Mouse (Mus musculus) ovary, adult 18-20 months (tissue): ENCODE measurements at regions not wholly inside any gene's neighbourhood (a gene's known extent, or its start where the extent isn't known, plus 50 kb on each side); places are given as distances from the start of the nearest gene placed in this dataset.

Experiments
- DNase-seq: peaks from one replicate; pipeline ENCODE4 v3.0.0; 2022; ENCODE audit warnings: low spot score, mixed read lengths

DNA sequence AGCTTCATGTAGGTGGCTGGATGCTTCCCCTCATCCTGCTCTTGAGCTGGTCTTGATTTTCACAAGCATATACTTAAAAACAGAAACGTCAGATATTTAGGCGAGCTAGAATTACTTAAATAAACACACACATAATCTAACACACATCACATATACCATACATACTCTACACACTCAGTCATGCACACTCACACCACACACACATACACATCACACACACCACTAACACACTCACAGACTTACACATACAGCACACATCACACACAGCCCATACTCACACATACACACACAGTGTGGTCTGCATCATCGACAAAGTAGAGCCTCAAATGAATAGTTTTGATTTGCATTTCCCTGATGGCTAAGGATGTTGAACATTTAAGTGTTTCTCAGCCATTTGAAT, 116.9 kb downstream of the Spry2 start:
- DNase-seq: no peak

- DNase-seq: peak; percentile 12
Measured at GRCm38 (mm10) chr14:105779349-105779748, 117.3 kb downstream of the Spry2 start.

DNA sequence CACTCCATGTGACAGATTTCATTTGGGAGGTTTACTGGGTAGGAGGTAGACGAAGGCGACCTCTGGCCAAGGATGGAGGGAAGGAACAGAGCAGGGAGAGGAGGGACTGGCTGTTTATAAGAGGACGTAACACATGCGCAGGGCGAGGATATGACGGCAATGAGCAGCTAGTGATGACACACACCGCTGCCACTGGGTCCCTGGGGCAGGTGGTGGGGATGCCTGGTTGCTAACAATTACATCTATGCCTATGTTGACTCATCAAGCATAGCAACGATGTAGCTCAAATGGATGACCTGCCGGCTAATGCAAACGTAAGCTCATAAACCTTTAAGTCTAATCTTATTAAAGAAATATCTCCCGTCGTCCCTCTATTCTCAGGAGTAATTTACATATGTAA, 122.9 kb downstream of the Spry2 start:
- no peak for DNase-seq

DNA sequence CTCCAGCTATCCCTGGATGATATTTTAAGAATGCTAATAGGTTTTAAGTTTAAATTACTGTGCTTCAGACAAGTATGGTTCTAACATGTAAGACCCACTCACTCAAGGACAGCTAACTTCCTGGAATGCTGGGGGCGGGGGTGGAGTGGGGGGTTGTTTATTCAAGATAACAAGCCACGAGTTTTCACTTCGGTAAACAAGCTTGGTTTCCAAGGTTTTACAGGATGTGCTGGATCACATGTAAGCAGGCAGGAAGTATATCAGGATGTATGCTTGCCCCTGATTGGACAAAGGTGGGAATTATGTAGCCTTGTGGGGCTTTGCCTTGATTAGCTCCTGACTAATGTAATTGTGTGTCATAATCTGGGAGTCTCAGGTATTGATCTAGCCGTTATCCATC, 129.5 kb downstream of the Spry2 start:
- no peak for DNase-seq

DNA sequence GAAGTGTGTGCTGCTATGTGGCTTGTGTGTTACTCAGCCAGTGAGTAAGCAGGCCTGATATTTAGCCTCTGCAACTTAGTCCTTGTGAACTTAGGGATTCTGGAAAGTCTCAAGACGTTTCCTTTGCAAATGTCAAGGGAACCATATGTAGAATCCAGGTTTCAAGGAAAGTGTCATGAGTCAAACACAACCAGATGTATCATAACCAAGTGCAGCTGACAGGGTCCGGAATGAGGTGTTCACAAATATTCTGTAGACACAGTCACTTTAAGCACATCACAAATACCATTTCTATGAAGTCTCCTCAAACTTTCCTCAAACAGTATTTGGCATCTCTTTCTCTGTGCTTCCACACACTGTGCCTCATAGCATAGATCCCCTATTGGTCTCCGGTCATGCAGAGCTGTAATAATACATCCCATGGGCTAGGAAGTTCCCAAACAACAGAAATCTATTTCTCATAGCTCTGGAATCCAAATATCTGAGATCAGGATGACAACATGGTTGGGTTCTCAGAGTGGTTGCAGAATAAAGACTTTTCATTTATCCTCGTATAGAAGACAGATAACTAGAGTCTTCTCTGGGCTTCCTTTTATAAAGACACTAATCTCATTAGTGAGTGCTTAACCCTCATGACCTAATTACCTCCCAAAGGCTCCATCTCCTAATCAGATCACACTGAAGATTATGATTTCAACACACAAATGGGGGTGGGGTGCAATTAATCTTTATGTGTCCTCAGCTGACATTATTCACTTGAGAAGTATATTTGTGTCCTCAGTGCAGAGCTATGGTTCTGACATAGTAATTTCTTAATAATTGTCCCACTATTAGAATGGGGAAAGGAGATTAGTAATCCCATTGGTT, 143.9 kb downstream of the Spry2 start:
- DNase-seq: no peak

- no peak for DNase-seq
Measured at GRCm38 (mm10) chr14:105751762-105752161, 144.9 kb downstream of the Spry2 start.

DNA sequence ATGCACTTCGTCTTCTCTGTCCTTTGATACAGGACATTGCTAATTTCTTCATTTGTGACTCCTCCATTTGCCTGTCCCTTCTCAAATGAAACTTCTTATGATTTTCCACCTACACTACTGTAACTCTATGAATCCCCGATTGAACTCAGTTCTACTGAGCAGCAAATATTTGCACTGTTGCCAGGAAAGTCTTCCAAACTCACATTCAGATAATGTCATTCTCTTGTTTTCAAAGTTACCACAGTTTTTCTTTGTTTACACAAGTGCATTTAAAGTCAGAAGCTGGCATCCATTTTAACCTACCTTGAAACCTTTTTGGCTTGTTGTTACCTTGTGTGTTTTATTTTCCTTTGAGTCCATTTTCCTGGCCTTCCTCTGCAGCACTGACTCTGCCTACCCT, 152.0 kb downstream of the Spry2 start:
- DNase-seq: no peak

- DNase-seq: no peak
Measured at GRCm38 (mm10) chr14:105744125-105744524, 152.5 kb downstream of the Spry2 start.

DNA sequence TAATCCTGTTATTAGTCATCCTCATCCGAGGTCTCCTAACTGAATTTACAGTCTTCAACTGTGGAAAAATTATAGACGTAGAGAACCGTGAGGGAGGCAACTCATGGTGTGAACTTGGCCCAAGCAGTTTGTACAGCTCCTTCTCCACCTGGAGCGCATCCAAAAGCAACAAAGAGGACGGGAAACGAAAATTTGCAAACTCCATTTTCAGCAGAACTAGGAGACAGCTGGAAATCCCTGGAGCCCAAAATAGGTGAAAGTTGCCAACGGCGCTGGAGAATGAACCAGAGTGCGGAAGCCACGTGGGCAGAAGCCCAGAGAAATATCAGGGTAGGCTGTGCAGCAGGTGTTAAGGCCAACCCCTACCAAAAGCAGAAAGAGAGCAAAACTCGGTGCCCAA, 155.7 kb downstream of the Spry2 start:
- peak; percentile 53 for DNase-seq

GRCm38 (mm10) chr14:105738568-105738967, 158.1 kb downstream of the Spry2 start:
- DNase-seq: no peak

DNA sequence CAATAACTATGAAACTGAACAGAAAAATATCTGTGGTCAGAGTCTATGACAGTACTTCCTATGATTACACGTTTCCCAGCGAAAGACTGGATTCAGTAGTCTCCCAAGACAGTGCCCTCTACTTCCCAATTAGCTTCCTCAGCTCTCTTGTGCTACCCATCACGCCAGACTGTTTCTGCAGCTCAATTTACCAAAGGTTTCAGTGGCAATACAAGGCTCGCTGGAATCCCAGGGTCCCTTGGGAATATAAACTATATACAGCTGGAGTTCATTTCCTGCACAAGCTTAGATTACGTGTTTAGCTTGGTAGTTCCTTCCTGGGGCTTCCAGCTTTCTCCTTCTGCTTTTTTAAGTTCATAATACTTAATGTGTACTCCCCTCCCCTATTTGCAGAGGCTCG, 160.3 kb downstream of the Spry2 start:
- no peak for DNase-seq

DNA sequence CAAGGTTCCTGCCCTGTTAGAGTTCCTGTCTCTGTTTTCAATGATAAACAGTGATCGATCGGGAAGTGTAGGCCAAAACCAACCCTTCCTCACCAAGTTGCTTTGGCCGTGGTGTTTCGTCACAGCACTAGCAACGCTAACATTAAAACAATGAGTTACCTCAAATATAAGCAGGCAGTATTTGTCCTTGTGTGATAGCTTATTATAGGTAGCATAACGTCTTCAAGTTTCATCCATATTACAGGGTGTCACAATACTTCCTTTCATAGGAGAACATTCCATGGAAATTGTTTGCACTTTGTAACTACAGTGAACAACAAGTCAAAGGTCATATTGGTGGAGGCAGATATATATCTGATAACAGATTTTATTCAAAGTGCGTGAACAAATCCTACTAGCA, 162.3 kb downstream of the Spry2 start:
- no peak for DNase-seq

- no peak for DNase-seq
Measured at GRCm38 (mm10) chr14:105733013-105733728, 163.4 kb downstream of the Spry2 start.

DNA sequence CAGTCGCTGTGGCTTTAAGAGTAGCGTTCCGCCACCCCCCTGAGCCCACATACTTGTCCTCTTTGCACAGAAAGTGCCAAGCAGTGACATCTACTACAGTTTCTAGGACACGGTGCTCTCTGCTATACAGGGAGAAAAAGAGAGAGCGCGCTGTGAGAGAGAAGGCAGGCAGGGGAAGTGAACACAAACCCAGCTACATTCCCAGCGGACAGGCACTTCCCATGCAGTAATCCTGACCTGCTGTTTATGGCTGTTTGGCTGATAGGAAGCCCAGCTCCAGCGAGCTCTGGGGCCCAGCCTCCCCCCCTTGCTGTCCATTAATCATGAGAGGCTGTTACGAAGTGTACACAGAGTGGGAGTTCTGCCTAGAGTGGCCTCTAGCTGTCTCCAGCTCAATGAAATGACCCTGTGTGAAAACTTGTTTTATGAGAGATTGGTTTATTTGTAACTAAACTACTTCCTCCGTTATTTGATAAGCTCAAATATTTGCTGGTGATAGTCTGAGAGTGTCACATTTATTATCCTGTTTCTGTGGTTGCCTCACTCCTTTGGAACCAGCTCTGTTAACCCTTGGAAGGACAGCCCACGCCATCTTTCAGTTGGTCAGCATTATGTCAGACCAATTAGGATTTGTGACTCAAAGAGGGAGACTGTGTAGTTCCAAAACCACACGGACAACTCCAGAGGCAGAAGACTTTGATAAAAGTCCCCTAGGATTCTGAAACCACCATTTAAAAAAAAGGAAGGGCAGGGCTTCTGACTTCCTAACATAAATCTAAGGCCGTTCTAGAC, 164.2 kb downstream of the Spry2 start:
- DNase-seq: peak; percentile 74

GRCm38 (mm10) chr14:105730786-105731185, 165.8 kb downstream of the Spry2 start:
- DNase-seq: peak; percentile 8

DNA sequence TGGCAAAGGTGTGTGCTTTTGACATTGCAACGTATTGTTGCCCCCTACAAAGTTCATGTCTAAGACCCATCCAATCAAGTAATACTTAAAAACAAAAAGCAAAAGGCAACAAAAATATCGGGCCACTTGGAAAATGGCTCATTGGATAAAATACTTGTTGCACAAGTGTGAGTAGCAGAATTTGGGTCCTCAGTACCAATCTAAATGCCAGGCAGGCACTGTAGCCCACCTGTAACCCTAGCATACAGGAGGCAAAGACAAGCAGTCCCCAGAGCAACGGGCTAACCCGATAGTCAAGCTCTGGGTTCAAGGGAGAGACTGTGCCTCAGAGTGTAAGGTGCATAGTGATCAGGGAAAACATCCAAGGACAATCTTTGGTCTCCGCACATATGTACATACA, 167.8 kb downstream of the Spry2 start:
- DNase-seq: no peak

DNA sequence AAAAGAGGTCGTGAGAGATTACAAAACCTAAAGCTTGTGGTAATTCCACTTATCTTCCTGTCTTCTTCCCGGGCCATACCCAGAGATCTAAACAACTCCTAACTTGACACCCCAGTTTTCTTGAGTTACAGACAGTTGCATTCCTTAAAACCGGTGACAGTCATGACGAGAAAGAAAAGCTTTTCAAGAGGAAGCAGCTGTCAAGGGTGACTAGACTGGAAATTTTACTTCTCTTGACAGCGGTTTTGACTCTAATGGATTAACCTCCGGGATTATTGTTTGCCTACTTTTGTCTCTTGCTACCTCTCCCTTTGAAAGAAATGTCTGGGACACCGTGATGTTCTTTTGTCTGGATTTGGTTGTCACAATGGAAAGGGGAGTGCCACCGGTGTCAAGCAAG, 170.9 kb downstream of the Spry2 start:
- no peak for DNase-seq

DNA sequence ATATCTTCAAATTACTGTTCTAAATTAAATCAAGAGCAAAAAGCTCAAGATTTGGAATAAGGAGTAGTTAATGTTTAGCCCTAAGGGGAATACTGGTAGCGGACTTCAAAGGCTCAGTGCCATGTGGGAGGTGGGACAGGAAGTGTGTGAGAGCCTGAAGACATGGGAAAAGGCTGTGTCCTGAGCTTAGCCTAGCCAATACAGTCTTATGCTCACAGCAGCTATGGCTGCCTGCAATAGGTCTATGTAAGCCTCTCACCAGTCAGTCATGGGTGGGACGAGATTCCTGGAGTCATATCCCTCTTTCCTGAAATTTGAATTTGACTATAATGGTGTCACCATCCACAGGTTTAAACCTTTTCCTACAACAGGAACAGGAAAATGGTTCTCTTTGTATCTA, 173.7 kb downstream of the Spry2 start:
- DNase-seq: no peak

GRCm38 (mm10) chr14:105721576-105721975, 175.0 kb downstream of the Spry2 start:
- no peak for DNase-seq

GRCm38 (mm10) chr14:105720816-105721510, 175.7 kb downstream of the Spry2 start:
- DNase-seq: no peak

DNA sequence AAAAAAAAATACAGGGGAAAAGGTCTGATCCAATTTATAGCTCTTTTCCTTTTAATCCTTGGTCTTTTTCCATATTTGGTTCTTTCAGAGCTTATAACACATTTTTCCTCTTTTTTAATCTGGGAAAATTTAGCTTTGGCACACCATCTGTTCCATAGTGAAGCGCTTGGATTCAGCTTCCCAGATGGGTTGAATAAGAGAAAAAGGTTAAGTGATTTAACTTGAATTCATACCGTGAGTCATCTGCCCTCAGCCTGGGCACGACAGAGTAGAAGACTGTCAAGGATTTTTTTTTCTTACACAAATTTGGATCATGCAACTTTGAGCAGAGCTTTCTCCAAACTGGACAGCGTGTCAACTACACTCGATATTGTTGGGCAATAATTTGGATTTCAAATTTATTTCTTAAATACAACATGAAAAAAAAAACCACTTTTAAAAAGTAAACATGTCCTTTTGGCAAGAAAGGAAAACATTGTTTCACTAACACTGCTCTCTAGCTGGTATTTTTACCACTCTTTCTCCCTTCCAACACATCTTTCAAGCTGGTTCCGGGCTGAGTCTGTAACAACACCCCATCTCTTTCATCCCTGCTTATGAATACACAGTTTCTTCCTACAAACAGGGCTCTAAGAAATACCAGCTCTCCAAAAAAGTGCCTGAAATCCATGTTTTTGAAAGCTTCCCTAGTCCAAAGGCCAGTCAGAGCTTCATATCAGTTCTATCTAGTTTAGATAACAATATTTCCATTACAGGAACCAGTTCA, 177.8 kb downstream of the Spry2 start:
- DNase-seq: no peak
